Mouse (Mus musculus): Measurements from ENCODE around the gene Rhoa.

The Rhoa gene

GRCm38 (mm10) chr9:108347540-108348289 lies 41.8 kb downstream of the Rhoa start, which contains the start of gene Usp4:
TSS of gene Usp4 (plus strand) at chr9:108347853.
- H3K36me3 ChIP-seq (ENCODE audit: insufficient read depth, low read length), result peaks cover 30% of the 10 kb centered on the region
- H3K9me3 ChIP-seq (ENCODE audit: low read length), result no peaks in the 10 kb centered on the region
- TF ChIP-seq NANOG (IDR thresholded peaks at IDR 0.05; ENCODE audit: borderline replicate concordance, low read length) (no peak), POU5F1 (IDR thresholded peaks at IDR 0.05; ENCODE audit: borderline replicate concordance, low read length) (no peak), CTCF (conservative IDR thresholded peaks at IDR 0.05; ENCODE audit: low read length) (no peak)

GRCm38 (mm10) chr9:108348290-108348680 lies 42.4 kb downstream of the Rhoa start:
- H3K4me1 ChIP-seq (replicated peaks; ENCODE audit: low read depth, low read length), result peaks cover 39% of the 10 kb centered on the region
- H3K9me3 ChIP-seq (ENCODE audit: low read length), result no peaks in the 10 kb centered on the region
- peak overlapping the region; percentile 94 for H3K4me3 ChIP-seq (replicated peaks; ENCODE audit: low read length)
- H3K36me3 ChIP-seq (ENCODE audit: insufficient read depth, low read length), result peaks cover 36% of the 10 kb centered on the region
- no peaks in the 10 kb centered on the region for H3K27me3 ChIP-seq (ENCODE audit: insufficient read depth, low read length)
- no peak for TF ChIP-seq POU5F1 (IDR thresholded peaks at IDR 0.05; ENCODE audit: borderline replicate concordance, low read length)
- no peak for TF ChIP-seq NANOG (IDR thresholded peaks at IDR 0.05; ENCODE audit: borderline replicate concordance, low read length)
- TF ChIP-seq CTCF (conservative IDR thresholded peaks at IDR 0.05; ENCODE audit: low read length), result no peak

More at GRCm38 (mm10) chr9:108347540-108348289, 41.8 kb downstream of the Rhoa start, which contains the start of gene Usp4:
- Histone ChIP-seq H3K4me3 (replicated peaks; ENCODE audit: low read length) (peak within 1 kb of the TSS; percentile 94), H3K27me3 (ENCODE audit: insufficient read depth, low read length) (no peaks in the 10 kb centered on the region), H3K4me1 (replicated peaks; ENCODE audit: low read depth, low read length) (peaks cover 41% of the 10 kb centered on the region)

GRCm38 (mm10) chr9:108349727-108350126 lies 43.8 kb downstream of the Rhoa start:
- peaks cover 36% of the 10 kb centered on the region for H3K4me1 ChIP-seq (replicated peaks; ENCODE audit: low read depth, low read length)
- no peak overlapping the region for H3K4me3 ChIP-seq (replicated peaks; ENCODE audit: low read length)
- peaks cover 50% of the 10 kb centered on the region for H3K36me3 ChIP-seq (ENCODE audit: insufficient read depth, low read length)
- no peak for TF ChIP-seq CTCF (conservative IDR thresholded peaks at IDR 0.05; ENCODE audit: low read length)
- no peaks in the 10 kb centered on the region for H3K9me3 ChIP-seq (ENCODE audit: low read length)
- no peaks in the 10 kb centered on the region for H3K27me3 ChIP-seq (ENCODE audit: insufficient read depth, low read length)

GRCm38 (mm10) chr9:108378234-108378633 lies 72.3 kb downstream of the Rhoa start:
- Histone ChIP-seq H3K4me1 (replicated peaks; ENCODE audit: low read depth, low read length) (peaks cover 8% of the 10 kb centered on the region), H3K36me3 (ENCODE audit: insufficient read depth, low read length) (peaks cover 91% of the 10 kb centered on the region), H3K9me3 (ENCODE audit: low read length) (no peaks in the 10 kb centered on the region), H3K4me3 (replicated peaks; ENCODE audit: low read length) (no peak overlapping the region), H3K27me3 (ENCODE audit: insufficient read depth, low read length) (no peaks in the 10 kb centered on the region)
- no peak for TF ChIP-seq CTCF (conservative IDR thresholded peaks at IDR 0.05; ENCODE audit: low read length)
- TF ChIP-seq POU5F1 (IDR thresholded peaks at IDR 0.05; ENCODE audit: borderline replicate concordance, low read length), result no peak
- TF ChIP-seq NANOG (IDR thresholded peaks at IDR 0.05; ENCODE audit: borderline replicate concordance, low read length), result no peak

- Histone ChIP-seq H3K4me1 (replicated peaks; ENCODE audit: low read depth, low read length) (peaks cover 9% of the 10 kb centered on the region), H3K9me3 (ENCODE audit: low read length) (no peaks in the 10 kb centered on the region), H3K36me3 (ENCODE audit: insufficient read depth, low read length) (peaks cover 91% of the 10 kb centered on the region), H3K27me3 (ENCODE audit: insufficient read depth, low read length) (no peaks in the 10 kb centered on the region), H3K4me3 (replicated peaks; ENCODE audit: low read length) (no peak overlapping the region)
- TF ChIP-seq POU5F1 (IDR thresholded peaks at IDR 0.05; ENCODE audit: borderline replicate concordance, low read length) (no peak), CTCF (conservative IDR thresholded peaks at IDR 0.05; ENCODE audit: low read length) (no peak), NANOG (IDR thresholded peaks at IDR 0.05; ENCODE audit: borderline replicate concordance, low read length) (no peak)
These were observed 72.8 kb downstream of the Rhoa start for GRCm38 (mm10) chr9:108378736-108379135.

GRCm38 (mm10) chr9:108379294-108379693 lies 73.4 kb downstream of the Rhoa start:
- peaks cover 91% of the 10 kb centered on the region for H3K36me3 ChIP-seq (ENCODE audit: insufficient read depth, low read length)
- TF ChIP-seq CTCF (conservative IDR thresholded peaks at IDR 0.05; ENCODE audit: low read length) (no peak), NANOG (IDR thresholded peaks at IDR 0.05; ENCODE audit: borderline replicate concordance, low read length) (no peak), POU5F1 (IDR thresholded peaks at IDR 0.05; ENCODE audit: borderline replicate concordance, low read length) (no peak)
- H3K9me3 ChIP-seq (ENCODE audit: low read length), result no peaks in the 10 kb centered on the region
- no peaks in the 10 kb centered on the region for H3K27me3 ChIP-seq (ENCODE audit: insufficient read depth, low read length)
- peaks cover 14% of the 10 kb centered on the region for H3K4me1 ChIP-seq (replicated peaks; ENCODE audit: low read depth, low read length)
- no peak overlapping the region for H3K4me3 ChIP-seq (replicated peaks; ENCODE audit: low read length)

GRCm38 (mm10) chr9:108381382-108381781 lies 75.5 kb downstream of the Rhoa start:
- Histone ChIP-seq H3K4me3 (replicated peaks; ENCODE audit: low read length) (no peak overlapping the region), H3K27me3 (ENCODE audit: insufficient read depth, low read length) (no peaks in the 10 kb centered on the region), H3K36me3 (ENCODE audit: insufficient read depth, low read length) (peaks cover 91% of the 10 kb centered on the region), H3K4me1 (replicated peaks; ENCODE audit: low read depth, low read length) (peaks cover 31% of the 10 kb centered on the region), H3K9me3 (ENCODE audit: low read length) (no peaks in the 10 kb centered on the region)
- no peak for TF ChIP-seq POU5F1 (IDR thresholded peaks at IDR 0.05; ENCODE audit: borderline replicate concordance, low read length)
- no peak for TF ChIP-seq CTCF (conservative IDR thresholded peaks at IDR 0.05; ENCODE audit: low read length)
- no peak for TF ChIP-seq NANOG (IDR thresholded peaks at IDR 0.05; ENCODE audit: borderline replicate concordance, low read length)

GRCm38 (mm10) chr9:108385006-108385405 lies 79.1 kb downstream of the Rhoa start:
- Histone ChIP-seq H3K4me3 (replicated peaks; ENCODE audit: low read length) (no peak overlapping the region), H3K27me3 (ENCODE audit: insufficient read depth, low read length) (no peaks in the 10 kb centered on the region), H3K36me3 (ENCODE audit: insufficient read depth, low read length) (peaks cover 89% of the 10 kb centered on the region), H3K9me3 (ENCODE audit: low read length) (no peaks in the 10 kb centered on the region), H3K4me1 (replicated peaks; ENCODE audit: low read depth, low read length) (peaks cover 47% of the 10 kb centered on the region)
- TF ChIP-seq POU5F1 (IDR thresholded peaks at IDR 0.05; ENCODE audit: borderline replicate concordance, low read length) (no peak), NANOG (IDR thresholded peaks at IDR 0.05; ENCODE audit: borderline replicate concordance, low read length) (no peak), CTCF (conservative IDR thresholded peaks at IDR 0.05; ENCODE audit: low read length) (no peak)

GRCm38 (mm10) chr9:108386816-108387215 lies 80.9 kb downstream of the Rhoa start:
- peaks cover 54% of the 10 kb centered on the region for H3K4me1 ChIP-seq (replicated peaks; ENCODE audit: low read depth, low read length)
- H3K36me3 ChIP-seq (ENCODE audit: insufficient read depth, low read length), result peaks cover 89% of the 10 kb centered on the region
- H3K4me3 ChIP-seq (replicated peaks; ENCODE audit: low read length), result no peak overlapping the region
- TF ChIP-seq NANOG (IDR thresholded peaks at IDR 0.05; ENCODE audit: borderline replicate concordance, low read length), result no peak
- TF ChIP-seq POU5F1 (IDR thresholded peaks at IDR 0.05; ENCODE audit: borderline replicate concordance, low read length), result no peak
- no peak for TF ChIP-seq CTCF (conservative IDR thresholded peaks at IDR 0.05; ENCODE audit: low read length)
- no peaks in the 10 kb centered on the region for H3K27me3 ChIP-seq (ENCODE audit: insufficient read depth, low read length)
- H3K9me3 ChIP-seq (ENCODE audit: low read length), result no peaks in the 10 kb centered on the region
